Mouse (Mus musculus) MEL (cell line): ENCODE measurements around the gene Utf1. TPM values are rescaled to one million over a fixed set of nuclear protein-coding genes. Genes with fewer than 3 reads are reported as not detected.

Experiments used
- DNase-seq: peaks from one replicate; pipeline ENCODE4 v3.0.0; 2011; ENCODE audit warnings: low read depth, low spot score
- H3K27ac ChIP-seq: 2 replicates; pipeline ENCODE4 v1.5.1; 2012; ENCODE audit warnings: low read depth, mild to moderate bottlenecking, control low read depth, low read length, moderate library complexity; ENCODE audit not compliant: control insufficient read depth
- H3K27me3 ChIP-seq, 2 experiments: fragments of 150-350 bp in 1 of 2; sonication (generic) in 1 of 2; 2 replicates each; pipeline ENCODE4 v1.6.1; 2012; ENCODE audit warnings: low read length in 2 of 2, mild to moderate bottlenecking in 2 of 2, improper control_type of control experiment in 1 of 2, moderate library complexity in 1 of 2; ENCODE audit not compliant: insufficient read depth in 2 of 2, control insufficient read depth in 1 of 2
- H3K36me3 ChIP-seq, 2 experiments: 2 replicates each; pipeline ENCODE4 v1.6.1; 2012 to 2014; ENCODE audit warnings: low read length in 2 of 2, improper control_type of control experiment in 1 of 2, inconsistent platforms in 1 of 2, mild to moderate bottlenecking in 1 of 2; ENCODE audit not compliant: insufficient read depth in 2 of 2, control insufficient read depth in 1 of 2
- H3K4me1 ChIP-seq, 2 experiments: fragments of 150-350 bp in 1 of 2; sonication (generic) in 1 of 2; 2 replicates each; pipeline ENCODE4 v1.6.1; 2012; ENCODE audit warnings: low read length in 2 of 2, improper control_type of control experiment in 1 of 2, mild to moderate bottlenecking in 1 of 2; ENCODE audit not compliant: insufficient read depth in 2 of 2, control insufficient read depth in 1 of 2
- H3K4me3 ChIP-seq, 2 experiments: fragments of 150-350 bp in 1 of 2; sonication (generic) in 1 of 2; 2 replicates each; pipeline ENCODE4 v1.5.1; 2012; ENCODE audit warnings: low read depth in 2 of 2, low read length in 2 of 2, mild to moderate bottlenecking in 2 of 2, moderate library complexity in 2 of 2, control low read depth in 1 of 2, improper control_type of control experiment in 1 of 2; ENCODE audit not compliant: control insufficient read depth in 1 of 2, insufficient read depth in 1 of 2
- H3K79me2 ChIP-seq: 2 replicates; pipeline ENCODE4 v1.6.1; 2012; ENCODE audit warnings: mild to moderate bottlenecking, low read length, moderate library complexity; ENCODE audit not compliant: control insufficient read depth, poor library complexity, insufficient read depth
- H3K9ac ChIP-seq: 2 replicates; pipeline ENCODE4 v1.6.1; 2012; ENCODE audit warnings: low read depth, mild to moderate bottlenecking, control low read depth, low read length, moderate library complexity; ENCODE audit not compliant: control insufficient read depth, poor library complexity, severe bottlenecking
- H3K9me3 ChIP-seq: fragments of 150-350 bp; sonication (generic); replicated peaks from 2 replicates; pipeline ENCODE4 v1.6.1; 2012; ENCODE audit warnings: mild to moderate bottlenecking, low read length, improper control_type of control experiment, moderate library complexity; ENCODE audit not compliant: insufficient read depth
- BHLHE40 ChIP-seq: IDR thresholded peaks from 2 replicates; pipeline ENCODE4 v1.6.1; 2012; ENCODE audit warnings: low read depth, mild to moderate bottlenecking, inconsistent platforms, low read length, improper control_type of control experiment, borderline replicate concordance
- CHD2 ChIP-seq: IDR thresholded peaks from 2 replicates; pipeline ENCODE4 v1.6.1; 2011; ENCODE audit warnings: low read length, improper control_type of control experiment
- CTCF ChIP-seq, 3 experiments: IDR thresholded peaks in 2 of 3; conservative IDR thresholded peaks in 1 of 3; 2 replicates each; pipeline ENCODE4 v1.5.1; 2011 to 2012; ENCODE audit warnings: low read length in 3 of 3, low read depth in 2 of 3, mild to moderate bottlenecking in 2 of 3, improper control_type of control experiment in 1 of 3, inconsistent platforms in 1 of 3, mixed read lengths in 1 of 3, moderate library complexity in 1 of 3; ENCODE audit not compliant: control insufficient read depth in 1 of 3, insufficient read depth in 1 of 3, poor library complexity in 1 of 3, severe bottlenecking in 1 of 3
- E2F4 ChIP-seq: IDR thresholded peaks from 2 replicates; pipeline ENCODE4 v1.6.1; 2011; ENCODE audit warnings: low read depth, low read length, improper control_type of control experiment, borderline replicate concordance
- ELF1 ChIP-seq: IDR thresholded peaks from 2 replicates; pipeline ENCODE4 v1.6.1; 2014; ENCODE audit warnings: low read depth, mild to moderate bottlenecking, inconsistent platforms, low read length, improper control_type of control experiment, moderate library complexity
- EP300 ChIP-seq, 2 experiments: IDR thresholded peaks; 2 replicates each; pipeline ENCODE4 v1.6.1; 2011; ENCODE audit warnings: improper control_type of control experiment in 2 of 2, low read length in 2 of 2, low read depth in 1 of 2, mild to moderate bottlenecking in 1 of 2
- ETS1 ChIP-seq: IDR thresholded peaks from 2 replicates; pipeline ENCODE4 v1.6.1; 2012; ENCODE audit warnings: low read depth, mild to moderate bottlenecking, inconsistent platforms, low read length, improper control_type of control experiment, moderate library complexity
- GABPA ChIP-seq: IDR thresholded peaks from 2 replicates; pipeline ENCODE4 v1.6.1; 2012; ENCODE audit warnings: low read depth, mild to moderate bottlenecking, inconsistent platforms, low read length, improper control_type of control experiment, moderate library complexity
- GATA1 ChIP-seq: IDR thresholded peaks from 2 replicates; pipeline ENCODE4 v1.6.1; 2011; ENCODE audit warnings: low read depth, low read length, improper control_type of control experiment
- HCFC1 ChIP-seq: IDR thresholded peaks from 2 replicates; pipeline ENCODE4 v1.6.1; 2012; ENCODE audit warnings: low read depth, mild to moderate bottlenecking, inconsistent platforms, low read length, improper control_type of control experiment, moderate library complexity
- JUND ChIP-seq: IDR thresholded peaks from 2 replicates; pipeline ENCODE4 v1.6.1; 2011; ENCODE audit warnings: low read depth, mild to moderate bottlenecking, improper control_type of control experiment, low read length
- MXI1 ChIP-seq: IDR thresholded peaks from 2 replicates; pipeline ENCODE4 v1.6.1; 2011; ENCODE audit warnings: mild to moderate bottlenecking, low read depth, low read length, improper control_type of control experiment
- MYB ChIP-seq: IDR thresholded peaks from 2 replicates; pipeline ENCODE4 v1.6.1; 2011; ENCODE audit warnings: mild to moderate bottlenecking, low read depth, low read length, improper control_type of control experiment
- MYC ChIP-seq: IDR thresholded peaks from 2 replicates; pipeline ENCODE4 v1.6.1; 2011; ENCODE audit warnings: low read depth, mild to moderate bottlenecking, low read length, improper control_type of control experiment, moderate library complexity
- NRF1 ChIP-seq: IDR thresholded peaks from 2 replicates; pipeline ENCODE4 v1.6.1; 2014; ENCODE audit warnings: low read depth, mild to moderate bottlenecking, inconsistent platforms, low read length, improper control_type of control experiment, moderate library complexity; ENCODE audit not compliant: poor library complexity, insufficient read depth, severe bottlenecking
- POLR2A ChIP-seq, 2 experiments: IDR thresholded peaks; 2 replicates each; pipeline ENCODE4 v1.6.1; 2011 to 2012; ENCODE audit warnings: low read length in 2 of 2, mild to moderate bottlenecking in 2 of 2, control low read depth in 1 of 2, improper control_type of control experiment in 1 of 2, low read depth in 1 of 2, moderate library complexity in 1 of 2; ENCODE audit not compliant: control insufficient read depth in 1 of 2, insufficient read depth in 1 of 2, poor library complexity in 1 of 2
- POLR2AphosphoS5 ChIP-seq: IDR thresholded peaks from 2 replicates; pipeline ENCODE4 v1.6.1; 2012; ENCODE audit warnings: low read depth, borderline replicate concordance, mild to moderate bottlenecking, inconsistent platforms, low read length, moderate library complexity, mixed read lengths
- RAD21 ChIP-seq: IDR thresholded peaks from 2 replicates; pipeline ENCODE4 v1.6.1; 2011; ENCODE audit warnings: mild to moderate bottlenecking, low read depth, low read length, improper control_type of control experiment
- RCOR1 ChIP-seq: IDR thresholded peaks from 2 replicates; pipeline ENCODE4 v1.6.1; 2012; ENCODE audit warnings: low read depth, mild to moderate bottlenecking, inconsistent platforms, low read length, improper control_type of control experiment
- SIN3A ChIP-seq: IDR thresholded peaks from 2 replicates; pipeline ENCODE4 v1.6.1; 2012; ENCODE audit warnings: low read length, improper control_type of control experiment, inconsistent platforms
- SMC3 ChIP-seq: IDR thresholded peaks from 2 replicates; pipeline ENCODE4 v1.6.1; 2011; ENCODE audit warnings: low read depth, low read length, improper control_type of control experiment
- TAL1 ChIP-seq: IDR thresholded peaks from 2 replicates; pipeline ENCODE4 v1.6.1; 2012; ENCODE audit warnings: mild to moderate bottlenecking, inconsistent platforms, low read length, moderate library complexity, mixed read lengths
- TBP ChIP-seq: IDR thresholded peaks from 2 replicates; pipeline ENCODE4 v1.8.0; 2011; ENCODE audit warnings: low read depth, low read length, improper control_type of control experiment
- UBTF ChIP-seq: IDR thresholded peaks from 2 replicates; pipeline ENCODE4 v1.6.1; 2012; ENCODE audit warnings: low read depth, mild to moderate bottlenecking, inconsistent platforms, low read length, improper control_type of control experiment, moderate library complexity, borderline replicate concordance; ENCODE audit not compliant: insufficient read depth
- USF2 ChIP-seq, 2 experiments: IDR thresholded peaks; 2 replicates each; pipeline ENCODE4 v1.6.1; 2011 to 2012; ENCODE audit warnings: improper control_type of control experiment in 2 of 2, low read length in 2 of 2, borderline replicate concordance in 1 of 2, inconsistent platforms in 1 of 2, low read depth in 1 of 2, mild to moderate bottlenecking in 1 of 2; ENCODE audit not compliant: insufficient read depth in 1 of 2
- ZC3H11A ChIP-seq: IDR thresholded peaks from 2 replicates; pipeline ENCODE4 v1.6.1; 2012; ENCODE audit warnings: low read depth, mild to moderate bottlenecking, inconsistent platforms, low read length, improper control_type of control experiment
- ZMIZ1 ChIP-seq: IDR thresholded peaks from 2 replicates; pipeline ENCODE4 v1.6.1; 2012; ENCODE audit warnings: low read depth, mild to moderate bottlenecking, inconsistent platforms, low read length, improper control_type of control experiment, moderate library complexity
- ZNF384 ChIP-seq: IDR thresholded peaks from 2 replicates; pipeline ENCODE4 v1.6.1; 2012; ENCODE audit warnings: low read depth, mild to moderate bottlenecking, inconsistent platforms, low read length, improper control_type of control experiment
- polyA plus RNA-seq, 2 experiments: library from polyadenylated mRNA; stranded (reverse) in 1 of 2; unstranded in 1 of 2; fragments of >175 nt in 1 of 2; fragments of >200 nt in 1 of 2; gene quantifications; 2 replicates each; pipeline versions ENCODE4 v1.2.1 to v1.2.4; 2012; ENCODE audit warnings: low replicate concordance in 2 of 2, low read depth in 1 of 2; ENCODE audit not compliant: insufficient read length in 2 of 2, insufficient read depth in 1 of 2, missing spikeins in 1 of 2
- total RNA-seq: library from RNA; depleted of rRNA; stranded (reverse); fragments of 300-350 nt; gene quantifications from 2 replicates; pipeline ENCODE4 v1.2.3, GENCODE M21; 2012

Gene Utf1
- total and polyA plus RNA-seq, 3 experiments: not detected

DNA sequence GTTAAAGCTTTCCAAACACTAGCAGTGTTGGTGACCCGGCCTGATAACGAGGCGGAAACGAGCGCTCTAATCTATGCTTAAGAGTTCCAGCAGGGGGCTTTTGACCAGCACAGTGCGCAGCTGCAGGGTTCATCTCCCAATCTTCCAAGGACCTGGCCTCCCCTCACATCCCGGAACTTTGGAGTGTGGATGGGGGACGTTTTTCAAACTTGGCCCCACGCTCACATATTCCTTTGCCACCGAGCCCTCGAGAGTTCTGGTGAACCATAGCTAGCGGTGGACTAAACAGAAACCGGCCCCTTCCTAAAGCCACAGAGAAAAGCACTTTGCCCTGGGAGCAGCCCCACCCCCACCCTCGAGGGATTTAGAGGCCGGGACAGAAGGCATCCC lies 6.3 kb downstream of the Utf1 start:
- Histone ChIP-seq H3K9me3 (no peaks in the 10 kb centered on the region), H3K9ac (peak overlapping the region; percentile 78), H3K27me3 (no peaks in the 10 kb centered on the region), H3K36me3 (peaks cover 0 to 4% of the 10 kb centered on the region in 2 experiments; a peak in 2 of 4 replicates), H3K27ac (no peak overlapping the region; the same call in 1 of the 2 replicates), H3K4me1 (peaks cover 0 to 7% of the 10 kb centered on the region in 2 experiments; a peak in 2 of 4 replicates), H3K4me3 (peak overlapping the region; percentile 83 to 90), H3K79me2 (no peaks in the 10 kb centered on the region)
- no peak for TF ChIP-seq JUND
- TF ChIP-seq E2F4: no peak
- TF ChIP-seq GATA1: peak; percentile 72
- TF ChIP-seq NRF1: peak; percentile 79
- TF ChIP-seq POLR2A (IDR thresholded peaks at IDR 0.05; ENCODE audit: control insufficient read depth in 1 of 2, insufficient read depth in 1 of 2, low read depth in 1 of 2, low read length in 2 of 2, poor library complexity in 1 of 2): peak in 1 of 2 experiments; percentile 49; a peak in 1 of 4 replicates
- 0 out of 2 replicates have a peak, but pooled peaks have one; percentile 46 for TF ChIP-seq ELF1
- peak; percentile 54 to 59 (median 58) for TF ChIP-seq CTCF (IDR thresholded peaks at IDR 0.05 in 2 of 3, conservative IDR thresholded peaks at IDR 0.05 in 1 of 3; ENCODE audit: control insufficient read depth in 1 of 3, insufficient read depth in 1 of 3, low read depth in 2 of 3, low read length in 3 of 3, poor library complexity in 1 of 3, severe bottlenecking in 1 of 3)
- peak; percentile 29 for TF ChIP-seq SMC3
- no peak for TF ChIP-seq UBTF
- DNase-seq: peak; percentile 82

DNA sequence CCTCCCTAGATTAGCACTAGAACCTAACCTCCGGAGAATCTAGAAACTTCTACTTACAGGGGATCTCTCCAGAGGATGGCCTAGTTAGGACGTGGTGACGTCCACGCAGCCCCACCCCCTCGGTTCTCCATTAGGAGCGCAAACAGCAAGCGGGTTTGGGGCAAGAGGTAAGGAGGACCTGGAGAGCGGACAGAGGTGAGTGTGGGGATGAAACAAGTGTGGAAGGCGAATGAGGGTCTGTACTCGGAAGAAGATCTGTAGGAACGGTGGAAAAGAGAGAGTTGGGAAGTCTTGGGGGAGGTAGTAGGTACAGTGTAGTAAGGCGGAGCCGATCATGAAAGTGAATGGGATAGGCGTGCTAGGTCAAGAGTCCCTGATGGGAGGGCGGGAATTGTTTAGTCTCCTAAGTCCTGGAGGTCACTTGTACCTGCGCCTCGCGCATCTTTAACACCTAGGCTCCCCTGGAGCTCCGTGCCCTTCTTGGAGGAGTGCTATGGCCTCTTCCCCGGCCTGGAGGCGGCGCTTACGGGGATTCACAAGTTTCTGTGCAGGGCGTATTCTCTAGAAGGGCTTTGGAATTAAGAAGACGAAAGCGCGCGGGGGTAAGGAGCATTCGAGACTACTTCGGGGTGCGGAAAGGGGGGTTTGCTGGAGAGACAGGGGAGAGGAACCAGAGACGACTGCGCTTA lies 6.8 kb downstream of the Utf1 start:
- H3K27ac ChIP-seq: peak overlapping the region; percentile 68
- H3K4me3 ChIP-seq: peak overlapping the region; percentile 83 to 90
- peak; percentile 88 for DNase-seq
- H3K9me3 ChIP-seq: no peaks in the 10 kb centered on the region
- H3K36me3 ChIP-seq: peaks cover 0 to 5% of the 10 kb centered on the region in 2 experiments; a peak in 2 of 4 replicates
- peaks cover 0 to 10% of the 10 kb centered on the region in 2 experiments; a peak in 2 of 4 replicates for H3K4me1 ChIP-seq
- no peaks in the 10 kb centered on the region for H3K79me2 ChIP-seq
- H3K9ac ChIP-seq: peak overlapping the region; percentile 78
- H3K27me3 ChIP-seq: no peaks in the 10 kb centered on the region
- no peak for TF ChIP-seq RAD21
- no peak for TF ChIP-seq ZC3H11A
- TF ChIP-seq POLR2A (IDR thresholded peaks at IDR 0.05; ENCODE audit: control insufficient read depth in 1 of 2, insufficient read depth in 1 of 2, low read depth in 1 of 2, low read length in 2 of 2, poor library complexity in 1 of 2): peak; percentile 27 to 60; a peak in 3 of 4 replicates
- TF ChIP-seq E2F4: no peak
- peak; percentile 64 for TF ChIP-seq SIN3A
- TF ChIP-seq SMC3: no peak
- TF ChIP-seq TAL1: no peak
- no peak for TF ChIP-seq CTCF (IDR thresholded peaks at IDR 0.05 in 2 of 3, conservative IDR thresholded peaks at IDR 0.05 in 1 of 3; ENCODE audit: control insufficient read depth in 1 of 3, insufficient read depth in 1 of 3, low read depth in 2 of 3, low read length in 3 of 3, poor library complexity in 1 of 3, severe bottlenecking in 1 of 3)
- no peak for TF ChIP-seq RCOR1
- TF ChIP-seq USF2 (IDR thresholded peaks at IDR 0.05; ENCODE audit: borderline replicate concordance in 1 of 2, insufficient read depth in 1 of 2, low read depth in 1 of 2, low read length in 2 of 2): no peak
- no peak for TF ChIP-seq GABPA
- peak; percentile 27; the same call in 1 of the 2 replicates for TF ChIP-seq ZMIZ1
- TF ChIP-seq POLR2AphosphoS5: no peak
- TF ChIP-seq CHD2: no peak; the same call in 1 of the 2 replicates
- TF ChIP-seq MYB: no peak
- no peak for TF ChIP-seq MYC
- TF ChIP-seq BHLHE40: no peak
- no peak for TF ChIP-seq ZNF384
- peak; percentile 26; the same call in 1 of the 2 replicates for TF ChIP-seq MXI1
- TF ChIP-seq EP300 (IDR thresholded peaks at IDR 0.05; ENCODE audit: low read depth in 1 of 2, low read length in 2 of 2): no peak
- peak; percentile 39; the same call in 1 of the 2 replicates for TF ChIP-seq TBP
- peak; percentile 51; the same call in 1 of the 2 replicates for TF ChIP-seq HCFC1
- no peak for TF ChIP-seq ETS1
